Mouse (Mus musculus): ENCODE data around the gene Atp6v0a1. TPM values are rescaled to one million over a fixed set of nuclear protein-coding genes. Genes with fewer than 3 reads are reported as not detected.

The Atp6v0a1 gene
- polyA plus RNA-seq (2012; rRNA removed): 114 and 137 TPM in 2 replicates

DNA sequence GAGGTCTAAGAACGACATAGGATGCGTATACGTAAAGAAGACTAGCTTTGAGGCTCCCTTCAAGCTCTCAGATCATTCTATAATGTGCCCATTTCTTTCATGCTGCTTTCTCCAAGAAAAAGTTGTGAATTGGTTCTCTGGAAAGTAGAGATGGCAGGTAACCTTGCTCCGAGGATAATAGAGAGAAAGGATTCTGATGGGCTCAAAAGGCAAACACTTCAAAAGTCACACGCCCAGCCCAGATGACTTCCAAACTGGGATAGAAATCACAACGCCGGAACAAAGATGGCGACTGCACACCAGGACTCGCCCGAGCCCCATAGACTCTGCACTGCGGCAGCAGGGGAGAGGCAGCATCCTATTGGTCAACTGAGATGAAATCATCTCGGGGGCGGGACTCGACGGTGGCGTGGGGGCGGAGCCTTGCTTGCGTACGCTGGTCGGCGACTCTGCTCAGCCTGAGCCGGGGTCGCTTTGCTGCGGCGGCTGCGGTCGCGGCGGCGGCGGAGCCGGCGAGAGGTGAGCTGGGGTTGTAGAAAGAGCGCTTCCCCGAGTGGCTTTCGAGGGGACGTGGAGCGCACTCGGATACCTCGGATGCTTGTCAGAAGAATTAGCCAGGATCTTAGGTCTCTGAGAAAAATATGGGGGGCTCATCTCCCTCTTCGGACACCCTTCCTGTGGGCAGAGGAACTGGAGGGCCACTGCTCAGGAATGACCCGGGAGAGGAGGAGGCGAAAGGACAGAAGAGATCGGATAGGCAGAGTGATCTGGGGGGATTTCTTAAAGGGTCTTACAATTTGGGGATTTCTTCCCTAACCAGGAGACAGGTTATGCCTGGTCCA, at the start of gene Atp6v0a1:
TSS of gene Atp6v0a1 (plus strand) at position 407 of the 842 bp plus-strand sequence.
- DNase-seq (ENCODE audit: low read depth): no peak

DNA sequence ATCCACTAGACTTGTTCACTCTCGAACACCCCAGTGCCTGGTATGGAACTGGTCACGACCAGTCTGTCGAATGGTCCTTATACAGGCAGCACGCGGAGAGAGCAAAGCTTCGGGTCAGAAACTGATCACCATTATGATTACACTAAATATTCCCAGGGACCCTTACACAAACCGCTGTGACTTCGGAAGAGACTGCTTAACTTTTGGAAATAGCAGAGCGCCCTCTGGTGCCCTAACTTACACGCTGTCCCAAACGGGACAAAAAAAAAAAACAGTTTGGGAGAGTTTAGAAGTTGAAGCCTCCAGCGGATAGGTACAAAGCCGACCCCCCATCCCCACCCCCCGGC, 49.8 kb upstream of the Atp6v0a1 start:
- no peak for DNase-seq (ENCODE audit: low read depth)

DNA sequence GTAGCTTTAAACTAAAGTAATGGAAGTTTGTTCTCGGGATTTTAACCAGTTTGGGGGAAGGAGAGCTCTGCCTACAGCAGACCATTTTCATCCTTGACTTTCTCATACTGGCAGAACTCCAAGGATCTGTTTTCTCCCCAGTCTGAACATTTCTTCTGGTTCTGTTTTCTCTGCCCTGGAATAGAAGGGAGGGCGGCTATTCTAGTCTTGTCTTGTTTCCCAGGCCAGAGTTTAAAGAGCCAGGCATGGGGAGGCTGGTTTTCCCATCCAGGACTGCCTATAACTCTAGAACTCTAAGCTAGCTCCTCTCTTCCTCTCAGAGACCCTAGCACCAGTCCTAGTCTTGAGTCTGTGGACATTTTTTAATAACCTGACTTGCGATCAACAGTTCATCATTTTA, 49.4 kb upstream of the Atp6v0a1 start:
- DNase-seq (ENCODE audit: low read depth): no peak

DNA sequence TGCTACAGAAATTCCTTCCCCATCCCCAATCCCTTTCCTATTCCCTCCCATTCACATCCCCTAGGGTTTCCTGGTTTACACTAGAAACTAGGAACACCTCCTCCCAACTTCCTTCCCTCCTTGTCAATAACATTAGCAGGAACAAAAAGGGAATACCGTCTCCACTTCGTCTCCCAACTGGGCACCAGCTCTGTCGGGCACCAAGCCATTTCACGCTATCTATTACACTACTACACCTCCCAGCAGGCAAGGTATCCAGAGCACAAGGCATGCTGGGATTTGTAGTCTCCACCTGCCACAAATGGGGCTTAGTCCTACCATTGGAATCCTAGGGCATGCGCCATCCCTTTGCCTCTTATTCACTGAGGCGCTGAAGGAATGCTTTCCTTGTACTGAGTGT, 48.7 kb upstream of the Atp6v0a1 start:
- no peak for DNase-seq (ENCODE audit: low read depth)

DNA sequence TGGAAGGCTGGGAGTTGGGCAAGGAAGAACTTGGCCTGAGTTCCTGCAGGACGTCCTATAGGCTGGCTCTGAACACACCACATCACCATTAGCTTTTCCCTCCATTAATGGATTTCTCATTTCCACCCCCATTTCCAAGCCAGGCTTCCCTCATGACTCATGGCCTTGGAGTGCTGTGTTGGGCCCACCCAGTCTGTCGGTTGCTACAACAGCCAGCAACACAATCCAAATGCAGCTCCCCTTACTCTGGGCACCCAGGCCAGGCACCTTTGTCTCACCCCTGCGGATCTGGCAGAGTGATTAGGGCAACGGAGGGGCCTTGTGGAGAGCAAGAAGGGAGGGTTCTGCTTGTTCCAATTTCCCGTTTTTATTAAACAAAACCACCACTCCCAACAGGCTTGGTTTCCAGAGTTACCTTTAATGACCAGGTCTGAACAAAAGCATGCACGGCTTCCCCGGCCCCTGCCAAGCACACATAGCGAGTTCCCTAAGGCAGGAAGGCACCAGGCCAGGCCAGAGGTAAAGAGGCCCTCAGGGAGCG, 46.8 kb upstream of the Atp6v0a1 start:
- DNase-seq (ENCODE audit: low read depth): no peak

DNA sequence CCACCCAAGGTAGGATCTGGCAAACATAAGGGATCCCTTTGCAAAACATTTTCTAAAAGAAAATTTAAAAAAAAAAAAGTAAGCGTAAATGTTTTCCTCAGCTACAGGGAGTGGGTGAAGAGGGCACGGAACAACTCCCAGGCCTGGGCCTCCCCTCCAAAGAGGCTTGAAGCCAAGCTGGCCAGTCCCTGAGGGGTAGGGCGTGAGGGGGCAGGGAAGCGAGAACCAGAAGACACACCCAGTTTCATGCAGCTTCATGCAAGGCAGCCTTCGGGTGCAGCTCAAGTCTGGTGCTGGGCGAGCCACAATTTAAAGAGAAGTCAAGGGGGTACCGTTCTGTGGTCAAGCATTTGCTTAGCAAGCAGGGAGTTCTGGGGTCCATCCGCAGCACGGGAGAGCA, 45.6 kb upstream of the Atp6v0a1 start:
- DNase-seq (ENCODE audit: low read depth): no peak

DNA sequence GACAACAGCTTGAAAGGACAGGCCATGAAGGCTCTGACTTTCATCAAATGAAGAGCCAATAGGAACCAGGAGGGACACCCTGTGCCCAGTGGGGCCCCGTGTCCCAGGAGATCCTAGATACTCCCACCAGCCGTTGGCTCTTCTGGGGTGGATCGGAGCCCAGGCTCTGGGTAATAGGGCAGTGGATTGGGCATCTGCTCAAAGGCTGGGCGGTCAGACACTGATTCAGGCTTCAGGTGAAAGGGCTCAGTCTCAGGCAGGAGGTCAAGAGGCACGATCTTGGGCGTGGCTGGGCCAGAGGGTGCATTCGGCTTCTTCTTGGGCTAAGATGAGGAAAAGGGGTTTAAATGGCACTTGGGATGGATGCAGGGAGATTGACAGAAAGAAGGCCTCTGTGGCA, 45.1 kb upstream of the Atp6v0a1 start:
- no peak for DNase-seq (ENCODE audit: low read depth)

DNA sequence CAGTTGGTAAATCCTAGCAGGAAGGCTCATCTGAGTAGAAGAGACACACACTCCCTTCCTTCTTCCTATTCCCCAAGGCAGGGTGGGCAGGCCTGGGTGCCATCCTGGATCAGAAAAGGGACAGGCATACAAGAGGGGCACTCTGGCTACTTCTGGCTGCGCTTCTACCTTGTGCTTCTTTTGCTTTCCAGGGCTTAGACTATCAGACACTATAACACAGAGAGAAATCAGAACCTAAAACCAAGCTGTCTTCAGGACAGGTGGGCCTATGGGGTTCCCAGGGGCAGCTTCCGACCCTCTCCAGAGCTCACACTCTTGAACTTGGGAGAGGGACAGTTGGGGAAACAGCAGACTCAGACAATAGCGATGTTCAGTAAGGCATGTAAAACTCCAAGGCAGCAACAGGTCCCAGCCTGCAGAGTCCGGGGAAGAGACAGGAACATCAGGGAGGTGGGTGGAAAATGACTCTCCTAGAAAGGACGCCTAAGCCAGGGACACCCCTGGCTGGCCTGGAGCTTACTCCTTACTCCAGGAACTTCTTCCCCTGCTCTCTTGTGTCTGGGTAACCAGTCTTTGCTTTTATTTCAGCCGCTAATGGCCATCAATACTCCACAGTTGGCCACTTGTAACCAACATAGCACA, 44.2 kb upstream of the Atp6v0a1 start:
- DNase-seq (ENCODE audit: low read depth): no peak

DNA sequence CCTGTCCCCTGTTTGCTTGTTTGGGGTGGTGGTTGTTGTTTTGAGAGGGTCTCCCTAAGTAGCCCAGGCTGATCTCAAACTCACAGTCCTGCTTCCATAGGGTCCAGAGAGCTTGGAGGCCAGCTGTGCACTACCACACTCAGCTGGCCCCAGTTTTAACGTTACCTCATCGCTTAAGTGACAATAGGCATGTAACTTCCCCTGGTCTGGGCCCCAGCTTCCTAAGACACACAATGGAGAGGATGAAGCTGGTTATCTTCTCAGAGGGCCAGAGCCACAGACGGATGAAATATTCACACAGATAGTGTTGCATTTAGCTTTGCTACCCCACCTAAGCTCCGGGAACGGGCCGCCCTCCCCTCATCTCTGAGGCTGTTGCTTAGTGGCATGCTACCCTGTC, 43.5 kb upstream of the Atp6v0a1 start:
- no peak for DNase-seq (ENCODE audit: low read depth)

DNA sequence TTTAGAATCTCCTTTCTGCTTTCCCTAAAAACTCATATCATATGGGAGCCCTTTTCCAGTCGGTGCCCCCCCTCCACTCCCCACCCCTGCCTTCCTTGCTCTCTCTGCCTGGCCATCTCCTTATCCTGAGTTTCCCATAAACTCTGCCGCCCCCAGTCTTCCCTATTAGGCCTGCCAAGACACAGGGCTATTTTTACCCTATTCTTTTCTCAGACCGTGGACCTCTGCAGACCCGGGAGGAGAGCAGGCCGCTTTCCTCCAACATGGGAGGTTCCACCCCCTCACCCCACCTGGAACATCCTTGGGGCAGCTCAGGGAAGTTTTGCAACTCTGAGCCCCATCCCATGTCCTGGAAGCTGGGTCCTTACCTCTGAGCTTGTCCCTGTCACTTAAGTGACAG, 41.9 kb upstream of the Atp6v0a1 start:
- no peak for DNase-seq (ENCODE audit: low read depth)

DNA sequence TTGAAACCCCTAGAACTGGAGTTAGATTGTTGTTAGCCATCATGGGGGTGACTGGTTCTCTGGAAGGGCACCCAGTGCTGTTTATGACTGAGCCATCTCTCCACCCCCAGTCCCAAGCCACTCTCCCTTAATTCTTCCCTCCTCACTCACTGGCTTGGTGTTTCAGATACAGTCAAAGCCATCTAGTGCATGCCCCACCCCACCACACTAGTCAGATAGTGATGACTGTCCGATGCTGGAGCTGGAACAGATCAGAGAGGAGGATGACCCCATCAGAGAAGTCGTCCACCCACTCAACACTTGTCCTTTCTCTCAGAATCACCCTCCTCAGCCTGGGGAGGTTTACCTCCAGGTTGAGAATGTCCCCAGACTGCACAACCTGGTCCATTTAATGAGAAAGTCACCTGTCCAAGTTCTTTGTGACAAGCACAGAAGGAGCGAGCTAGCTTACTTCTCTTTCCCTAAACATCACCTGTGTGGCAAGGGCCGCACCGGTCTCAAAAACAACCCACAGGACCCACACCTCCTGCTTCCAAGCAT, 41.3 kb upstream of the Atp6v0a1 start:
- no peak for DNase-seq (ENCODE audit: low read depth)

DNA sequence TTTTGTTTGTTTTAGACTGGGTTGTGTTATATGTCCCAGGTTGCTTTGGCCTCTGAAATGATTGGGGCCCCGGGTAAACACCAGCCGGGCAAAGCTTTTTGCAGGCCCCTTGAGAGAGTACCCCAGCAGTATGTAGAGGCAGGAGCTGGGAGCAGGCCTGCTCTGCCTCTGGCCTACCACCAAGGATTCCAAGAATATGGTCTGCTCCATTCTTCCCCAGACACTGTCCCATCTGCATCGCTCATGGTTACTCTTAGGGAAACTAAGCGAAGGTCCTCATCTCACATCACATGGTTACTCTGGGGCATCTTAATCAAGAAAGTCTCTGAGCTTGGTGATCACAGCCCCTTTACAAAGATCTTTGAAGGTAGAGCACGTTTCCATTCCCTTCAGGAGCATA, 40.8 kb upstream of the Atp6v0a1 start:
- DNase-seq (ENCODE audit: low read depth): no peak

DNA sequence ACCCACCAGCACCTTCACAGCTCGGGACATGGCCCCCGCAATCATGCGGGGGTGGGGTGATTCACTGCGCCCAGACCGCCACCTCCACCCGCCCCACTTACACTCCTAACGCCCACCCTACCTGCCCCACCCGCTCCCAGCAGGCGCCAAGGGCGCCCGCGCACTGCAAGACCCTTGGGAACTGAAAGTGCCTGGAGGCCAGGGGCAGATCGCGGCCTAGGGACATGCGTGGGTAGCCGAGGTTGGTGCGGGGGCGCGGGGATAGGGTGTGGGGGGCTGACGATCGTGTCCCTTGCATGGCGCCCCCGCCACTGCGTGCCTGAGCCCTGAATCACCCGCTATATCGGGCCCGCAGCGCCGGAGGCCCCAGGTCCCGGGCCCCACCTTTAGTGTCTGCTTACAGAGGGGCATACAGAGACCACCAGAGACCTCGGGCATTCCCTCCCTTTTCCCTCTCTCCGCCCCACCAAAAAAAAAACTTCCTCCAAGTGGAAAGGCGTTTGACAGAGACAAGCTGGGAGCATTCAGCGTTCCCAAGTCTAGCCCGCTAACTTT, 40.0 kb upstream of the Atp6v0a1 start:
- DNase-seq (ENCODE audit: low read depth): no peak

DNA sequence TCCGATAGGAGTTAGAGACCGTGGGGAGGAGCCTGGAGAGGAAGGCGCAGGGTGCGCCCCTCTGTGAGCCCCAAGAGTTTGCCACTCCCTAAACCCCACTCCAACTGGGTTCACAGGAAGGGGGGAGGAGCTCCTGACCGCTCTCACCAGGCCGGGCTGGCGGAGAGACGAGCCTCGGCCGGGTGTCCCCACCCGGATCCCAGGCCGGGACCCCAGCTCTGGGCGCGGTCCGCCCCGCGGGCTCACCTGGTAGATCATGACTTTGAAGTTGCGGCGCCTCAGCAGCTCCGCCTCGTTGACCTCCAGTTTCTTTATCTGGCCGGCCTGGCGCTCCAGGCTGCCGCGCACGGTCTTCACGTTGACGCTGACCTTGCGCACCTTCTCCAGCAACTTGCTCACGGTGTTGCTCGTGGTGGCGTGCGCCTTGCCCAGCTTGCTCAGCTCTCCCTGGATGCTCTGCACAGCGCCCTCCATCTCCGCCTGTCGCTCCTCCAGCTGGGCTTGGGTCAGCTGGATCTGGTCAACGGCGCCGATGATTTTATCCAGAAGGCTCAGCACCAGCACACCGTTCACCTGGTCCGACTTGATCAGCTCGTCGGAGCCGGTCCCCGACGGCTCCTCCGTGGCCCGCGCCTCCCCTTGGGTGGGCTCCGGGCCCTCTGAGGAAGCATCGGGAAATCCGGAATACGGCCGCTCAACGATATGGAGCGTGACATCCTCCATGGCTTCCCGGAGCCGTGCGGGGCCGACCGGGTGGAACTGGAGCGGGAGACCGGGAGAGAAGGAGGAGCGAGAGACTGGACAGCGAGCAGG, 39.3 kb upstream of the Atp6v0a1 start:
- no peak for DNase-seq (ENCODE audit: low read depth)

DNA sequence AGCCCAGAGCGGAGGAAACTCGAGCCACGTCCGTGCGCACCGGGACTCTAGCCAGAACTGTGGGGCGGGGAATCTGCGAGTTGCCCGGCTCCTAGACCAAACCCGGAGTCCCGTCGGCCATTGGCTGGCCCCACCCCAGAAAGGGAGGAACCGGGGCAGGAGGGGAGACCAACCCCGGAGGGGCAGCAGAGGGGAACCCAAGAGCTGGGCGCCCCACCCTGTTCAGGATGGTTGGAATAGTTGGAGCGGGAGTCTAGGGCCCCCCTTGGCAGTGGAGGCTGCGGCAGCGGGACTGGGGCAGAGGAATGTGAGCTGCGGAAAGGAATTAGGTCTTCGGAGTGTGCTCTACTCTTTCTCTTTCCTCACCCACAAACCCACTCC, 38.7 kb upstream of the Atp6v0a1 start, which contains the start of gene Cavin1:
TSS of gene Cavin1 (minus strand) at position 331 of the 381 bp plus-strand sequence.
- no peak for DNase-seq (ENCODE audit: low read depth)

DNA sequence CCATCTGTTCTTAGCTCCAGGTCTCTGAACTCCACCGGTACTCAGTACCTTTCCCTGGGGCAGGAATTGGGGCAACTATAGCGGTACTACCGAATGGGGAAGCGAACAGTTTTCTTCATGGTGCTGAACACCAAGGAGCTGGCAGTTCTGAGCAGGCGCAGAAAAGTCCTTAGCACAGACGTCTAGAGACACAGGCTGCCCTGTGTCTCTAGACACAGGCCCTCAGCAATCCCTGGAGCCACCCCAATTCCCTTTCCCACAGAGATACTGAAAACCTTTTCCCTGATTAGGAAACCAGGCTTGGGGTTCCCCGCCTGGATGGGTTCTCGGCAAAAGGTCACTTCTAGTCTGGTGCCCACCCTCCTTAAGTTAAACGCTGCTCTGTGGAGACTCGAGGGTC, 37.8 kb upstream of the Atp6v0a1 start:
- no peak for DNase-seq (ENCODE audit: low read depth)

DNA sequence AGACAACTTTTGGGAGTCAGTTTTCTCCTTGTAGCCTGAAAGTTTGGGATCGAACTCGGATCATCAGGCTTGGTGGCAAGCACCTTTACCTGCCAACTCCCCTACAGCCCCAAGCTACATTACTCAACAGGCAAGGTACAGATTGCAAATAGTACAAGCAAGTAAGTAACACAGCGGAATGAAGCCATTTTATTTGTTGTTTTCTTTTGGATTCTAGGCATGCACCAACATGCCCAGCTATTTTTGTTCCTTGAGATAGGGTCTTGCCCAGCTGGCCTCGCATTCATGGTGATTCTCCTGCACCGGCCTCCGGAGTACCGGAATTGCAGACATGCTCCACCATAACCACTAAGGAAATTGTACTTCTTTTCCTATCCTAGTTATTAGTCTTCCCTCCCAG, 36.0 kb upstream of the Atp6v0a1 start:
- DNase-seq (ENCODE audit: low read depth): no peak

DNA sequence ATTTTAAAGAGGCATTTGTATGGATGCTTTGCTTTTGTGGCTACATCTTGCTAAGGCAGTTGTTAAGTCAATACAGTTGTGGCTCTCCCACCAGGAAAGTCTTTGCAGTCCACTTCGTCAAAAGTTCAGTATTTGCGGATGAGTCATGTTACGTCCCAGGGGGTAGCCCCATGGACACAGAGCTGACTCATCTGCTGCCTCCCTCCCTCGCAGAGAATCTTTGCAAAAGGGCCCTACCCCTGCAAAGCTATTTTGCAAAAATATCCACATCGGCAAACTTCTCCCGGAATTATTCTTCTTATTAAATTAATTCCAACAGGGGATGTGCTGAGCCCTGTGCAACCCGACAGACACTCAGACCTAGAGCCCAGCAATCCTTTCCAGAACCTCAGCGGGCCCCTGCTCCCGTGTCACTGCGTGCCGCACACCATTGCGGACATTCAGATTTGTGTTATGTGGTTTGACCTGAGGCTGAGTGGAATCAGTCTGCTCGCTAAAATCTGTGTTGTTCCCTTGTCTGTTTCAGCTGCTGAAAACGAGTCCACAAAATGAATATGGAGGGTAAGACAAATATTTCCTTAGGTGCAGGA, 34.8 kb upstream of the Atp6v0a1 start:
- no peak for DNase-seq (ENCODE audit: low read depth)

DNA sequence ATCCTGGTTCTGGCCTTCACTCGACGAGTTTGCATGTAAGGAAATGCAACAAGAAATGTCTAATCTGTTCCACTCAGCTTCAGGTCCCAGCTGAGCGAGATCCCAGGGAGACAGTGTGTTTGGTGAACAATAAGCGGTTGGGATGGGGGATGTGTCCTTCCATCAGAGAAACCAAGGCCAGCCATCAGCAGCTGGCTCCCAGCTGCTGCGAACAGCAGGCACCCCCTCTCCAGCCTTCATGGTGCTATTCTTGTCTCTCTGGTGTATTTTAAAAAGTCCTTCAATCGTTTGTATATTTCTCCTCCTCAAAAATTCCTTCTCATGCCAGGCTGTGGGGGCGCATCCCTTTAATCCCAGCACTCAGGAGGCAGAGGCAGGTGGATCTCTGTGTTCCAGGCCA, 34.0 kb upstream of the Atp6v0a1 start:
- DNase-seq (ENCODE audit: low read depth): no peak

DNA sequence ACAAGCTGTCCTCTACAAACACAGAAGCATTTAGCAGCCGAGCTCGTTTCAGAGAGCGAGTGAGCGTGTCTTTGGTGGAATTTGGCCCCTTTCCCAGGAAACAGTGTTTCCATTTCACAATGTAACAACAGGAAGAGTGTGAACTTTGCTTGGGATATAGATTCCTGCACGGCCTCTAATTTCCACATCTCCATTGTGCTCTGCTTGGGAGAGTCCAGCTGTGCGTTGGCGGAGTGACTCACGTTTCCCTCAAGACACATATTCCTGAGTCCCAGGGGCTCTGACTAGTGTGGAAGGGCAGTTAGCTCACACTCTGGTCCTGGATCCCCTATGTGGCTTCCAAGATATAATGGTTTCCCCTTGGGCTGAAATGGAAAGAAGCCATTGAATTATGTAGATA, 29.4 kb upstream of the Atp6v0a1 start:
- peak; percentile 95 for DNase-seq (ENCODE audit: low read depth)

DNA sequence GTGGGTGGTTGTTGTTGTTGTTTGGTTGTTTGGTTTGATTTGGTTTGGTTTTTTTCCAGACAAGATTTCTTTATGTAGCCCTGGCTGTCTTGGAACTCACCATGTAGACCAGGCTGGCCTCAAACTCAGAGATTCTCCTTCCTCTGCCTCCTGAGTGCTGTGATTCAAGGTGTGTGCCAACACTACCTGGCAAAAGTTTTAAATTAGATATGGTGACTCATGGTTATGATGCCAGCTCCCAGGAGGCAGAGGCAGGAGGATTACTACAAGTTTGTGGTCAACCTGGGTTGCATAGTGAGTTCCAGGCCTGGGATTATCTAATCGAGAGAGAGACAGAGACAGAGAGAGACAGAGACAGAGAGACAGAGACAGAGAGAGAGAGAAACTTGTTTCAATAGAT, 28.8 kb upstream of the Atp6v0a1 start:
- no peak for DNase-seq (ENCODE audit: low read depth)
